Mouse (Mus musculus) left cerebral cortex, adult 2 months (tissue): ENCODE data around the gene Slc6a13. TPM values are rescaled to one million over a fixed set of nuclear protein-coding genes. Genes with fewer than 3 reads are reported as not detected.

Experiments used
- DNase-seq, 2 experiments: peaks; one replicate each; pipeline ENCODE4 v3.0.0; 2021 to 2022; ENCODE audit warnings: low spot score in 2 of 2, mixed read lengths in 1 of 2; ENCODE audit errors: extremely low spot score in 1 of 2
- H3K27ac ChIP-seq: fragments of 200-600 bp; 2 replicates; pipeline ENCODE4 v1.8.1; 2022
- H3K4me3 ChIP-seq: fragments of 200-600 bp; 2 replicates; pipeline ENCODE4 v1.8.1; 2022
- CTCF ChIP-seq: fragments of 200-600 bp; IDR thresholded peaks from 2 replicates; pipeline ENCODE4 v1.8.1; 2022; ENCODE audit warnings: antibody characterized with exemption, mild to moderate bottlenecking, moderate library complexity
- intact Hi-C: fragments of 180-260 bp; cut with DNase I; formaldehyde crosslinking; loops from one replicate; pipeline ENCODE4 v1.15.1; 2025
- long read RNA-seq, 2 experiments: library from polyadenylated mRNA; stranded (forward); transcript quantifications; one replicate each; pipeline ENCODE4 v2.0.0; 2021; ENCODE audit warnings: borderline mapping rate in 2 of 2
- total RNA-seq, 2 experiments: library from RNA; stranded (reverse); gene quantifications; 2 replicates each; pipeline ENCODE4 v1.2.3; 2021

The Slc6a13 gene
- total RNA-seq = 10 to 100 TPM; 18.0 to 18.5 TPM
- long read RNA-seq, experiment 1, transcript Slc6a13-201 (15 exons, 2,234 nt) = major isoform, 20 of 25 reads
- long read RNA-seq, experiment 1, partial matches to known transcripts = 2 of 25 reads
- long read RNA-seq, experiment 1, other reads (novel, unspliced or antisense) = 2 of 25 reads
- long read RNA-seq, experiment 2, transcript Slc6a13-201 (15 exons, 2,234 nt) = major isoform, 16 of 23 reads
- long read RNA-seq, experiment 2, partial matches to known transcripts = 2 of 23 reads
- long read RNA-seq, experiment 2, other reads (novel, unspliced or antisense) = 5 of 23 reads

DNA sequence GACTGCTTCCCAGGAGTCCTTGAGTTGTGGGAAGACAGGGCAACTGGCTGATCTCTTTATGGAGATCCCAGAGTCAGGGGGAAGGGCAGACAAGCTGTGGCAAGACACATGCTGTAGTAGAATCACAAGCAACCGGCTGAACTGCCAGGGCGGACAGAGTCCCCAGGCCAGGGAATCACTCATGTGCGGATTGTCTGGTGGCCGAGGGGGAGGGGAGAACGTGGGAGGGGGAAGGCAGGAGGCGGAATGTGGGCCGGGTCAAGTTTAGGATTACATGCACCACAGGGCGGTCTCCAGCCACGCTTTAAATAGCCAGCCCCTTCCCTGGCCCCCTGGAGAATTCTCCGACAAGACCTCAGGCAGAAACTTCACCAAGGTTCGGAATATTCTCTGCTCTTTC lies at the start of gene Slc6a13:
TSS of gene Slc6a13 (plus strand) at position 274 of the 400 bp plus-strand sequence.
- TF ChIP-seq CTCF = no peak
- intact Hi-C loops = no loop called here

DNA sequence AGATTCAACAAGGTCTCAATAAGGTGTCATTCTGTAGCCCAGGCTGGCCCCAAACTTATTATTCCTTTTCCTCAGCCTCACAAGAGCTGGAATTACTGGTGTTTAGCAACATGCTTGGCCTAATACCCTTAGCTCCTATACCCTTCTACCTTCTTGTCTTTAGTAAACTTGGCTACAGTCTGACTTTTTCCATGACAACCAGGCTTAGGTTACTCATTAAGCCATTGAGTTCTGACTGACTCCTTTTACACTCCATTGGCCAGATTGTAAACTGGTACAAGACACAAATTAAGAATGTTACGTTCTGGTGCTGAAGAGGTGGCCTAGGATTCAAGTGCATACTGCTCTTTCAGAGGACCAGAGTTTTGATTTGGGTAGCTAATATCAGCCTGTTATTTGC lies 49.6 kb upstream of the Slc6a13 start:
- Histone ChIP-seq H3K27ac (no peak overlapping the region), H3K4me3 (no peak overlapping the region)
- no peak for DNase-seq
- TF ChIP-seq CTCF = no peak
- intact Hi-C loops = no loop called here

More for the DNA sequence above, at the start of gene Slc6a13:
- H3K27ac ChIP-seq = no peak within 1 kb of the TSS
- no peak within 1 kb of the TSS for H3K4me3 ChIP-seq
- DNase-seq = no peak

DNA sequence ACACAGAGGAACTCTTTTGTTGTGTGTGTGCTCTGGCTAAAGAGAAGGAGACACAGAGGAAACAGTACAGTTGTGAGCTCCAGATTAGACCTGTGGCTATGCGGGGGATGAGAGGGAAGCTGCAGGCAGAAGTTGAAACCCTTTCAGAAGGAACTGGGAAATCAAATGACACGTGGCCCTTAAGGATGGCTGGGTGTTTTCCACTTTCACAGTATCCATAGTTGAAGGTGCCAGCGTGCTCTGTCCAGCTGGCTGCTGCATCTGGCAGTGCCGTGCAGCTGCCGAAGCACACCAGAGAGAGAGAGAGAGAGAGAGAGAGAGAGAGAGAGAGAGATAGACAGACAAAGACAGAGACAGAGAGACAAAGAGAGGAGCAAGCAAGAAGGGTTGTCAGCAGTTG lies 48.8 kb upstream of the Slc6a13 start:
- DNase-seq = no peak
- intact Hi-C loops = no loop called here
- Histone ChIP-seq H3K27ac (no peak overlapping the region), H3K4me3 (no peak overlapping the region)
- TF ChIP-seq CTCF = no peak

DNA sequence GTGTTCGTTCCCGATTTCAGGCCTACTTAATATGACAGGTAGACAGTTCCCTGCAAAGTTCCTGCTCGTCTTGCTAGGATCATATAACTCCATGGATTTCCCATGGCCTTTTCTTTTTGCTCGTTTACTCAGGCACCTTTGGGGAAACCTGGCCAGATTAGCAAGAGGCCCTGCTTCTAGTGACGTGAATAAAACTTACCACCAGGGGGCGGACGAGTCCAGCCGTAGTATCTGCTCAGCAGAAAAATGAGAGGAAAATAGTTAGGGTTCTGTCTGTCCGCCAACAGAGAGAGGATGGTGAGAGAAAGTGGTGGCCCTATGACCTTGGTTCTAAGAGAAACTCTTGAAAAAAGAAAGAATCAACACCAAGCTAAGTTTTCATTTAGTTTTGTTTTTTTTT lies 39.5 kb upstream of the Slc6a13 start:
- DNase-seq = peak; percentile 76 to 83
- Histone ChIP-seq H3K4me3 (no peak overlapping the region), H3K27ac (no peak overlapping the region)
- intact Hi-C loops = loop anchor here (2.0 kb wide), 1 partner anchor 76 kb away; no protein-coding TSS in a partner anchor
- peak; percentile 89 for TF ChIP-seq CTCF

DNA sequence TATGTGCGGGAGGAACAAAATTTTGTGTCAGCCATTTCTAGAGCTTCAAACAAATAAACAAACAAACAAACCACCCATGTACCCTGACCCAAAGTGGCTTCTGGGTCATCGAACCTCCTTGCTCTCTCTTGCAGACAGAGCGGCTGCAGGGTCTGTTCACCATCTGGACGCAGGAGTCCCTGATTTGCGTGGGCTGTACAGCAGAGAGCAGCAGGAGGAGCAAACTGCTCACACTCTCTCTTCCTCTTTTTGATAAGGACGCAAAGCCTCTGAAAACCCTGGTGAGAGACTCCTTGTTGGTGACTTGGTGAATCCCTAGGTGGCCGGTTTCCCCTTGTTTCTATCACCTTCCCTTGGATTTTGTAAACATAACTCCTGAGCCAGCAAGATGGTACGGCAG lies 38.8 kb upstream of the Slc6a13 start:
- H3K4me3 ChIP-seq = no peak overlapping the region
- DNase-seq = no peak
- no peak for TF ChIP-seq CTCF
- no peak overlapping the region for H3K27ac ChIP-seq
- intact Hi-C loops = loop anchor here (2.0 kb wide), 1 partner anchor 76 kb away; no protein-coding TSS in a partner anchor

DNA sequence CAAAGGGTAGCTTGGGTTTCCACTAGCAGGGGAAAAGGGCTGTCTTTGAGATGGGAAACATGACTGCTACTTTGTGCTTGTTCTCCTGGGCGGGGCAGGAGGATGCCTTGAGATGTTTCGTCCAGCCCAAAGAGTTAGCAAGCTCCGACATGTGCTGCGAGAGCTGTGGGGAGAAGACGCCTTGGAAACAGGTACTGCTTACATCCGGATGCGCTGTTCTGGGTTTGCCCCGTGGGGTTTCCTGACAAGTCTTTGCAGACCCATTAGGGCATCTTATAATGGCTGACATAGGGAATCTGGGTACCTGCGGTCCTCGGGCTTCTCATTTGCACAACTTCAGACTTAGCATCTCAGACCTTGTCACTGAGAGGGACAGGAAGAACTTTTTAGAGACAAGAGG lies 38.0 kb upstream of the Slc6a13 start:
- TF ChIP-seq CTCF = no peak
- no peak for DNase-seq
- no peak overlapping the region for H3K4me3 ChIP-seq
- H3K27ac ChIP-seq = no peak overlapping the region
- intact Hi-C loops = no loop called here

DNA sequence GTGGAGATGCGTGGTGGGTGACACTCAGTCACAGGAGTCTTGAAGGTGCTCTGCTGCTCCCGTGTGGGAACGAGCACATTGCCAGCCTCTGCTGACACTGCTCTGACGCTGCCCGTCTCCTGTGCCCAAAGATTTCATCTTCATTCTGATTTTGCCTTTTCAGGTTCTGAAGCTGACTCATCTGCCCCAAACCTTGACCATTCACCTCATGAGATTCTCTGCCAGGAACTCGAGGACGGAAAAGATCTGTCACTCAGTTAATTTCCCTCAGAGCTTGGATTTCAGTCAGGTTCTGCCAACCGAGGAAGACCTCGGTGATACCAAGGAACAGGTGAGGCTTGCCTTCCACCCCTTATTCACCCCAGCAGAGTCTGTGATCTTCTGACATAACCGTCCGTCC lies 37.5 kb upstream of the Slc6a13 start:
- no peak for DNase-seq
- intact Hi-C loops = no loop called here
- TF ChIP-seq CTCF = no peak
- no peak overlapping the region for H3K4me3 ChIP-seq
- H3K27ac ChIP-seq = no peak overlapping the region

DNA sequence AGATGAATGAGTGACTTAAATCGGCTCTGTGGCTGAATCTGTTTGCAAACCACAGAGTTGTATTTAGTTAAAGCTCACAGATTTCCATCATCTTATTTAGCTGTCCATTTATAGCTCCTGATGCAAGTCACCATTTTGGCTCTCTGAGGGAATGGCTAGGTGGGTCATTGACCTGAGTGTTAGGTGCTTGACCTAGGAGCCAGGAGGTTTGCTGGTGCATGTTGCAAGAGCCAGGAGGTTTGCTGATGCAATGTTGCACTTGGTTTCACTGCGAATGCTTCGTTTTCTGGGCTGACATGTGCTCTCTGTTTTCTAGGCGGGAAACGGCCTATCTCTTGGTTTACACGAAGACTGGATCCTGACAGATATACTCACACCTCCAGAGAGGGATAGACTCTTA lies 29.9 kb upstream of the Slc6a13 start:
- no peak for TF ChIP-seq CTCF
- no peak overlapping the region for H3K27ac ChIP-seq
- intact Hi-C loops = loop anchor here (10.0 kb wide), 1 partner anchor 1035 kb away; the partner anchor contains the start of gene M6pr
- no peak for DNase-seq
- H3K4me3 ChIP-seq = no peak overlapping the region

DNA sequence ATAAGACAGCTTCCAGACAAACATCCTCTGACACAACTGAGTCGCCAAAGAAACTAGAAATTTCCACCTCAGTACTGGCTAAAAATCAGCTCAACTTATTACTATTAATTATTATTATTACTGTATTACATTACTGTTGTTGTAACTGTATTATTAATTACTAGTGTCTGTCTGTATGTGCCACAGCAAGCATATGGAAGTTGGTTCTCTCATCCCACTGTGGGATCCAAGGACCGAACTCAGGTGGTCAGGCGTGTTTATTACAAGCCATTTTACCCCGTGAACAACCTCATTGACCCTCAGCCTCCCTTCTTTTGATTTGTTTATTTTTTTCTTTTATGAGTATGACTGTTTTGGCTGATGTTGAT lies 28.3 kb upstream of the Slc6a13 start:
- no peak for TF ChIP-seq CTCF
- Histone ChIP-seq H3K27ac (no peak overlapping the region), H3K4me3 (peak overlapping the region; percentile 48)
- DNase-seq = no peak
- intact Hi-C loops = loop anchor here (2.0 to 10.0 kb wide), 3 partner anchors 99 to 1033 kb away; partner anchors contain the start of gene M6pr

DNA sequence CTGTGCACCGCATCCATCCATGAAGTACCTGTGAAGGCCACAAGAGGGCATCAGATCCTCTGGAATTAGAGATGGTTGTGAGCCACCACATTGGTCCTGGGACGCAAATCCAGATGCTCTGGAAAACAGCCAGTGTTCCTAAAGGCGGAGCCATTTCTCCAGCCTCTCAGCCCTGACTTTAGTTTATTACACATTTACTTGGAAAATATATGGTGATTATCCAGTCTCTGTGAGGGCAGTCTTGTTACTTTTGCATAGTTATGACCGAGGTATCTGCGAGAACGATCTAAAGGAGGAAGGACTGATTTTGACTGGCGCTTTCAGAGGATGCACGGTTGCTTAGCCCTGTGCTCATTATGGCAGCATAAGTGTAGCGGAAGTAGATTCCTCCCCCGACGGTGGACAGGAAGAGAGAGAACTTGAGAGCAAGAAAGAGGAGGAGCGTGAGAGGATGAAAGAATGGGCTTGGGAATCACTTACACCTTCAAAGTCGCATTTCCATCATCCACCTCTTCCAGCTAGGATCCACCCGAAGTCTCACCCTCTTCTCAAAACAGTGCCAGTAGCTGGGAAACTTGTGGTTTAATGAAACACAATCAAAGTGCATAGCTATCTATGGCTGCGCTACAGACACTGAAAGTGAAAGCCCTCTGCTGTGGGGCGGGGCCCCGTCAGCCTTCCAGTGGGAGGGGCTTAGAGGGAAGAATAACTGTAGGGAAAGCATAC lies 27.8 kb upstream of the Slc6a13 start:
- intact Hi-C loops = loop anchor here (2.0 to 10.0 kb wide), 3 partner anchors 99 to 1033 kb away; partner anchors contain the start of gene M6pr
- peak overlapping the region; percentile 38; the same call in 1 of the 2 replicates for H3K27ac ChIP-seq

DNA sequence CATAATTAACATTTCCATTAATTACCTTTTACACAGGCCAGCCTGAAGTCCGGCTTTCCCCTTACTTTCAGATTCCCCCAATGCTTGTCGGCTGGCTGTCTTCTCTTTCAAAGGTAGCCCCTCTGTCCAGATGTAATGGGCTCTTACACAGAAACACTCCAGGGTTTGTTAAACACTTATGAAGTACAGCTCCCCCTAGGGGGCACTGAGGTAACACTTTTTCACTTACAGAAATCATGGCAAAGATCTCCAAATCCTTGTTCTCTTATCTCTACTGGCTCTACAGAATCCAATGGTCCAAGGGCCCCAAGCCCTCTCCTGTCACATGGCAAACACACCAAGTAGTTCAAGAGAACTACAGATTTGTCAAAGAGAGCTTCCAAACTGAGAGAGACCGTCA lies 25.7 kb upstream of the Slc6a13 start:
- peak; percentile 64 for TF ChIP-seq CTCF
- Histone ChIP-seq H3K4me3 (no peak overlapping the region), H3K27ac (no peak overlapping the region)
- intact Hi-C loops = loop anchor here (10.0 kb wide), 1 partner anchor 1030 kb away; the partner anchor contains the start of gene M6pr
- no peak for DNase-seq

More for the DNA sequence above, 27.8 kb upstream of the Slc6a13 start:
- TF ChIP-seq CTCF = peak; percentile 90
- peak; percentile 76 to 77 for DNase-seq
- H3K4me3 ChIP-seq = peak overlapping the region; percentile 48

DNA sequence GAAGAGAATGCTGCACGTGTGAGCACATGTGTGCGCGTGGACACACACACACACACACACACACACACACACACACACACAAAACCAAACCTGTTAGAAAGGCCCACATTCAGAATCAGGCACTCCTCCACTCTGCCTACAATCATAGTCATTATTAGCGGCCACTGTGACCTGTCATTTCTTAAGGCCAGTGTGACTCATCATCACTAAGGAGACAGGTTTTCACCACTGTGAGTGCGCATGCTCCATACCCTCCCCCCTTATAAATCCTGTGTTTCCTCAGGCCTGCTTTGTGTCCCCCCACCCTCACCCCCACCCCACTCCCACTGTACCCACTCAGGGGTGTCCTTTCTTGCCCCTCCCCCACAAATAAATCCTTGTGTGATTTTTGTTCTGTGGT lies 15.9 kb upstream of the Slc6a13 start:
- H3K4me3 ChIP-seq = no peak overlapping the region
- no peak overlapping the region for H3K27ac ChIP-seq
- no peak for DNase-seq
- intact Hi-C loops = no loop called here
- TF ChIP-seq CTCF = no peak
